Comparison of ENCODE assay signal across 8 mouse cellular contexts in the genomic region with DNA sequence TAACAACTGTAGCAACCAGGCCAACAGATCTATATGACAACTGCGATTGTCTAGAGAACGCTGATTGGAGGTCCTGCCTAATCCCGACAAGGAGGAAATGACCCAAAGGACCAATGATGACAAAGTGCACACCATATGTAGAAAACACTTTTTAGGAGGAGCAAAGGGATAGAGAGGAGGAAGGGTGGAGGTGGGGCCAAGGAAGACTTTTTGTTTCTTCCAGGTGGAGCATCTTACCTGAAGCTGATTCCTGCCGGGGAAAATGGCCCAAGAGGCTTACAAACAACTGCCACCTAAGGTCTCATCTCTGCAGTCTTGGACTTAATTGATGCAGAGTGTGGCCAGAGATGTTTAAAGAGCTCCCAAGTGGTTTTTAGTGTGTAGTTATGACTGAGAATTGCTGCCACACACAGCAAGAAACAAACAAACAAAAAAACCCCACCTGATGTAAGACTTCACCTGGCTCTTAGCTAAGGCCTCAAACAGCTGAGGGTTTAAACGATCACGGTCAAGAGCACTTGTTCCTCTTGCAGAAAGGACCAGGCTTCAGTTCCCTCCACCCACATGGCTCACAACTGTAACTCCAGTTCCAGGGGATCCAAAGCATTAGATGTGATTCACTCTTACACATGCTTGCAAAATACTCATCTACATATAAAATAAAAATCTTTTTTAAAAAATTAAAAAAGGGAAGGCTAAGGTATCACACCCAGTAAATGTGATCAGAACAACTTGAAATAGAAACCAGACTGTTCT. TPM values are rescaled to one million over a fixed set of nuclear protein-coding genes. Genes with fewer than 3 reads are reported as not detected.
DNase-seq lines count a peak whose midpoint lies in the region; ATAC-seq and TF ChIP-seq lines count a peak whose summit lies in the region.

No protein-coding gene starts in this region.

- peak; percentile 17 for DNase-seq in CD4-positive, CD25-positive, alpha-beta regulatory T cell, adult 2 months (ENCODE audit: low read depth, low spot score)
- no peak for DNase-seq in spleen, adult 2 months (ENCODE audit: low read depth in 1 of 2, low spot score in 2 of 2)
- no peak for DNase-seq in spleen, adult 18-20 months
- no peak for DNase-seq in thymus, postnatal 0 days (ENCODE audit: low spot score)
- no peak for DNase-seq in spleen, postnatal 4 days (ENCODE audit: low spot score in 2 of 2)
- DNase-seq in embryo, embryonic 10.5 days (ENCODE audit: low spot score) = no peak

- 61% methylated on average over 6 of the region's 6 CpGs for WGBS in spleen, adult 2 months
- 67% methylated on average over 6 of the region's 6 CpGs for WGBS in limb, embryonic 15.5 days

- H3K27me3 ChIP-seq in spleen, adult 2 months (ENCODE audit: control insufficient read depth, insufficient read depth, low read length) = no peaks in the 10 kb centered on the region
- H3K27me3 ChIP-seq in limb, embryonic 15.5 days = no peaks in the 10 kb centered on the region

- TF ChIP-seq CTCF in spleen, adult 2 months (IDR thresholded peaks at IDR 0.05; ENCODE audit: extremely low read depth, insufficient read depth, insufficient read length, insufficient replicate concordance) = no peak

- no peaks in the 10 kb centered on the region for H3K9me3 ChIP-seq in limb, embryonic 15.5 days

- H3K36me3 ChIP-seq in spleen, adult 2 months (ENCODE audit: control insufficient read depth, insufficient read depth, low read length) = peaks cover 6% of the 10 kb centered on the region
- peaks cover 14% of the 10 kb centered on the region for H3K36me3 ChIP-seq in limb, embryonic 15.5 days

- peak overlapping the region; percentile 70 for H3K27ac ChIP-seq in spleen, adult 2 months (ENCODE audit: insufficient read depth, low read length)
- peak overlapping the region; percentile 89 for H3K27ac ChIP-seq in limb, embryonic 15.5 days

- peak overlapping the region; percentile 53 for H3K4me2 ChIP-seq in limb, embryonic 15.5 days

- TF ChIP-seq POLR2A in spleen, adult 2 months (IDR thresholded peaks at IDR 0.05; ENCODE audit: low read depth, low read length) = no peak

- H3K4me1 ChIP-seq in spleen, adult 2 months (ENCODE audit: control insufficient read depth, insufficient read depth, insufficient read length) = no peaks in the 10 kb centered on the region; the same call in none of the 2 replicates
- H3K4me1 ChIP-seq in limb, embryonic 15.5 days = peaks cover 11% of the 10 kb centered on the region

- H3K9ac ChIP-seq in limb, embryonic 15.5 days = peak overlapping the region; percentile 92; the same call in 1 of the 2 replicates

- ATAC-seq in CD4-positive, CD25-positive, alpha-beta regulatory T cell, adult 4 months = no peak
- ATAC-seq in limb, embryonic 15.5 days (ENCODE audit: insufficient number of reproducible peaks, low FRiP score, low TSS enrichment, low read depth) = no peak

- peak overlapping the region; percentile 96; the same call in 1 of the 2 replicates for H3K4me3 ChIP-seq in spleen, adult 2 months (ENCODE audit: extremely low read depth, insufficient read depth, insufficient read length)
- H3K4me3 ChIP-seq in limb, embryonic 15.5 days = peak overlapping the region; percentile 89

RNA-seq across cellular contexts. Expression of a gene that starts 0.7 kb away (rescaled TPM):
- polyA plus RNA-seq in CD4-positive, CD25-positive, alpha-beta regulatory T cell, adult 4 months (2017; shearing (Covaris generic)) = 100 to 1,000 TPM; 375 to 447 TPM
- polyA plus RNA-seq in spleen, adult 2 months (2012; rRNA removed) = 164 and 168 TPM in 2 replicates
- polyA plus RNA-seq in limb, embryonic 15.5 days (2015; fragmentation: Nextera tagmentation; extraction: Ambion mirVana) = 450 and 535 TPM in 2 replicates
- polyA plus RNA-seq in thymus, postnatal 0 days (2015; fragmentation: Nextera tagmentation; extraction: Ambion mirVana) = 767 and 806 TPM in 2 replicates

RNA-seq across cellular contexts. Expression of a gene that starts 4.8 kb away (rescaled TPM):
- polyA plus RNA-seq in CD4-positive, CD25-positive, alpha-beta regulatory T cell, adult 4 months (2017; shearing (Covaris generic)) = 1 to 10 TPM; 3.4 to 8.4 TPM
- 0.42 and 0.48 TPM in 2 replicates for polyA plus RNA-seq in spleen, adult 2 months (2012; rRNA removed)
- 9.5 and 9.7 TPM in 2 replicates for polyA plus RNA-seq in limb, embryonic 15.5 days (2015; fragmentation: Nextera tagmentation; extraction: Ambion mirVana)
- 18.5 and 23.7 TPM in 2 replicates for polyA plus RNA-seq in thymus, postnatal 0 days (2015; fragmentation: Nextera tagmentation; extraction: Ambion mirVana)

RNA-seq across cellular contexts. Expression of a gene that starts 36.7 kb away (rescaled TPM):
- polyA plus RNA-seq in CD4-positive, CD25-positive, alpha-beta regulatory T cell, adult 4 months (2017; shearing (Covaris generic)) = 1 to 10 TPM; 1.2 to 1.3 TPM
- 62.8 and 70.0 TPM in 2 replicates for polyA plus RNA-seq in spleen, adult 2 months (2012; rRNA removed)
- 379 and 418 TPM in 2 replicates for polyA plus RNA-seq in limb, embryonic 15.5 days (2015; fragmentation: Nextera tagmentation; extraction: Ambion mirVana)
- polyA plus RNA-seq in thymus, postnatal 0 days (2015; fragmentation: Nextera tagmentation; extraction: Ambion mirVana) = 17.0 and 20.4 TPM in 2 replicates
